Mouse (Mus musculus): ENCODE measurements around the gene Keap1.

DNA sequence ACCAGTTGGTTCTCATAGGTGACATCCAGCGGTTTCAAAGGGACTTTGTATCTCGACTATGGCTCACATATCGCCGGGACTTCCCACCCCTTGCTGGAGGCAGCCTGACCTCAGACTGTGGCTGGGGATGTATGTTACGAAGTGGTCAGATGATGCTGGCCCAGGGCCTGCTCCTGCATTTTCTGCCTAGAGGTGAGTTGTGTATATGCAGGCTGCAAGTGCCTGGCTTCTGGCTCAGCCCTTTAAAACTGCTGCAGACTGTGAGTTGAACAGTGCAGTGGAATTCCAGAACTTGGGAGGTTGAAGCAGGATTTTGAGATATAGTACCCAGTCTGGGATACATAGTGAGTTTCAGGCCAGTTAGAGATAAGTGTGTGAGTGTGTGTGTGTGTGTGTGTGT, 27.7 kb upstream of the Keap1 start:
- TF ChIP-seq POLR2A (IDR thresholded peaks at IDR 0.05; ENCODE audit: low read depth, low read length) (no peak), CTCF (IDR thresholded peaks at IDR 0.05; ENCODE audit: extremely low read depth, insufficient read depth, insufficient read length, insufficient replicate concordance) (no peak)
